ENCODE assay signal across 8 mouse cellular contexts in genomic region chrX:134601380-134602120, GRCm38 (mm10). TPM values are rescaled to one million over a fixed set of nuclear protein-coding genes. Genes with fewer than 3 reads are reported as not detected.
DNase-seq lines count a peak whose midpoint lies in the region; ATAC-seq and TF ChIP-seq lines count a peak whose summit lies in the region.

No protein-coding gene starts in this region.

- peak overlapping the region; percentile 67 for H3K9ac ChIP-seq in forebrain, embryonic 11.5 days (ENCODE audit: low read length)

- no peak for TF ChIP-seq POLR2A in olfactory bulb, adult 2 months (IDR thresholded peaks at IDR 0.05; ENCODE audit: insufficient read depth, low read depth, low read length)

- in situ Hi-C loops in Patski (cut with MboI; ENCODE audit: low pct_unique_long_range_greater_than_20kb) = no loop called here

- CTCF ChIA-PET in Patski (lab: Charles Lee) = interaction anchor here (1.7 to 2.0 kb wide), 2 partner anchors 14 to 16 kb away, joined by 8 to 9 read pairs; partner anchors contain the start of gene Rpl36a

- WGBS in forebrain, embryonic 11.5 days = 18% methylated on average over 38 of the region's 43 CpGs
- WGBS in olfactory bulb, adult 2 months = 17% methylated on average over 43 of the region's 43 CpGs

- ATAC-seq in Patski = peak; percentile 17
- ATAC-seq in forebrain, embryonic 11.5 days (replicated peaks; ENCODE audit: low FRiP score) = peak; percentile 83

- H3K9me3 ChIP-seq in forebrain, embryonic 11.5 days (ENCODE audit: control insufficient read depth, low read length) = no peaks in the 10 kb centered on the region

- TF ChIP-seq CTCF in Patski (IDR thresholded peaks at IDR 0.05) = no peak
- no peak for TF ChIP-seq CTCF in olfactory bulb, adult 2 months (IDR thresholded peaks at IDR 0.05; ENCODE audit: insufficient read depth, low read depth, low read length)

- peak overlapping the region; percentile 50 for H3K4me3 ChIP-seq in forebrain, embryonic 11.5 days (ENCODE audit: low read depth, low read length)
- H3K4me3 ChIP-seq in olfactory bulb, adult 2 months (ENCODE audit: insufficient read depth, low read depth, low read length) = peak overlapping the region; percentile 57

- H3K4me2 ChIP-seq in forebrain, embryonic 11.5 days (ENCODE audit: low read depth, low read length, severe bottlenecking) = peak overlapping the region; percentile 46

- peaks cover 7% of the 10 kb centered on the region for H3K27me3 ChIP-seq in Patski
- no peaks in the 10 kb centered on the region for H3K27me3 ChIP-seq in forebrain, embryonic 11.5 days (ENCODE audit: control insufficient read depth, insufficient read depth, low read length)

- H3K27ac ChIP-seq in forebrain, embryonic 11.5 days (ENCODE audit: low read depth, low read length) = peak overlapping the region; percentile 77
- peak overlapping the region; percentile 98 for H3K27ac ChIP-seq in olfactory bulb, adult 2 months (ENCODE audit: insufficient read depth, low read depth, low read length)

- no peaks in the 10 kb centered on the region; the same call in 1 of the 2 replicates for H3K4me1 ChIP-seq in forebrain, embryonic 11.5 days (replicated peaks; ENCODE audit: control insufficient read depth, insufficient read depth, low read length)
- 0 out of 2 replicates have a peak, but pooled peaks cover 3% of the 10 kb centered on the region for H3K4me1 ChIP-seq in olfactory bulb, adult 2 months (ENCODE audit: control insufficient read depth, insufficient read depth, low read length)

- no peaks in the 10 kb centered on the region for H3K36me3 ChIP-seq in forebrain, embryonic 11.5 days (ENCODE audit: control insufficient read depth, insufficient read depth, low read length)

- intact Hi-C loops in left cerebral cortex, postnatal 4 days (cut with DNase I) = no loop called here
- intact Hi-C loops in gastrocnemius, postnatal 36 days (cut with DNase I) = no loop called here

- POLR2A ChIA-PET in Patski (lab: Charles Lee) = no interaction called here

- DNase-seq in left cerebral cortex, postnatal 4 days = peak; percentile 65
- DNase-seq in left cerebral cortex, adult 11 months (ENCODE audit: low spot score) = no peak
- DNase-seq in Patski (ENCODE audit: low read depth, low spot score) (no peak), liver (peak; percentile 68)
- peak; percentile 75 for DNase-seq in forebrain, embryonic 11.5 days (ENCODE audit: low spot score)
- no peak for DNase-seq in cerebellum, postnatal 4 days (ENCODE audit: low spot score in 2 of 2)
- DNase-seq in gastrocnemius, postnatal 36 days = no peak

RNA-seq across cellular contexts. Expression of gene Hnrnph2, which starts 0.6 kb away (rescaled TPM):
- 100 to 1,000 TPM; 111 to 112 TPM for total RNA-seq in left cerebral cortex, postnatal 4 days (2021)
- polyA plus RNA-seq in Patski (2021) = 133 TPM
- polyA plus RNA-seq in forebrain, embryonic 11.5 days (2014; fragmentation: Nextera tagmentation; extraction: Ambion mirVana) = 183 and 185 TPM in 2 replicates
- not detected in 2 replicates for polyA plus RNA-seq in olfactory bulb, adult 2 months (2012; ENCODE audit: insufficient read depth, insufficient read length, low replicate concordance, missing spikeins)
- 10 to 100 TPM; 42.1 to 46.4 TPM for total RNA-seq in gastrocnemius, postnatal 36 days (2021)

RNA-seq across cellular contexts. Expression of gene Gla, which starts 0.6 kb away (rescaled TPM):
- 1 to 10 TPM; 5.6 to 6.7 TPM for total RNA-seq in left cerebral cortex, postnatal 4 days (2021)
- polyA plus RNA-seq in Patski (2021) = 26.9 TPM
- 3.3 and 3.9 TPM in 2 replicates for polyA plus RNA-seq in forebrain, embryonic 11.5 days (2014; fragmentation: Nextera tagmentation; extraction: Ambion mirVana)
- polyA plus RNA-seq in olfactory bulb, adult 2 months (2012; ENCODE audit: insufficient read depth, insufficient read length, low replicate concordance, missing spikeins) = not detected in 2 replicates
- 1 to 10 TPM; 1.6 TPM for total RNA-seq in gastrocnemius, postnatal 36 days (2021)

RNA-seq across cellular contexts. Expression of gene Rpl36a, which starts 16.1 kb away (rescaled TPM):
- 100 to 1,000 TPM; 215 to 223 TPM for total RNA-seq in left cerebral cortex, postnatal 4 days (2021)
- polyA plus RNA-seq in Patski (2021) = 555 TPM
- polyA plus RNA-seq in forebrain, embryonic 11.5 days (2014; fragmentation: Nextera tagmentation; extraction: Ambion mirVana) = 295 and 342 TPM in 2 replicates
- not detected in 2 replicates for polyA plus RNA-seq in olfactory bulb, adult 2 months (2012; ENCODE audit: insufficient read depth, insufficient read length, low replicate concordance, missing spikeins)
- total RNA-seq in gastrocnemius, postnatal 36 days (2021) = 100 to 1,000 TPM in 1 of 2 experiments, 10 to 100 TPM in 1; 83.8 to 131 TPM

RNA-seq across cellular contexts. Expression of gene Btk, which starts 18.2 kb away (rescaled TPM):
- total RNA-seq in left cerebral cortex, postnatal 4 days (2021) = under 1 TPM; 0.40 to 0.89 TPM
- not detected for polyA plus RNA-seq in Patski (2021)
- polyA plus RNA-seq in forebrain, embryonic 11.5 days (2014; fragmentation: Nextera tagmentation; extraction: Ambion mirVana) = 0.99 and 1.2 TPM in 2 replicates
- polyA plus RNA-seq in olfactory bulb, adult 2 months (2012; ENCODE audit: insufficient read depth, insufficient read length, low replicate concordance, missing spikeins) = not detected in 2 replicates
- total RNA-seq in gastrocnemius, postnatal 36 days (2021) = under 1 TPM; 0.15 TPM

RNA-seq across cellular contexts. Expression of gene Timm8a1, which starts 59.9 kb away (rescaled TPM):
- total RNA-seq in left cerebral cortex, postnatal 4 days (2021) = 10 to 100 TPM; 17.4 to 22.7 TPM
- 63.0 TPM for polyA plus RNA-seq in Patski (2021)
- polyA plus RNA-seq in forebrain, embryonic 11.5 days (2014; fragmentation: Nextera tagmentation; extraction: Ambion mirVana) = 72.0 and 81.3 TPM in 2 replicates
- not detected in 2 replicates for polyA plus RNA-seq in olfactory bulb, adult 2 months (2012; ENCODE audit: insufficient read depth, insufficient read length, low replicate concordance, missing spikeins)
- total RNA-seq in gastrocnemius, postnatal 36 days (2021) = 10 to 100 TPM in 1 of 2 experiments, 1 to 10 TPM in 1; 9.3 to 13.4 TPM

Comparison
In these comparisons a context has a peak if more than half of its experiments do, and no peak if none do; other contexts are left out.
1. DNase-seq: peak in left cerebral cortex, postnatal 4 days (single experiment), forebrain, embryonic 11.5 days (single experiment) and liver (single experiment); none in left cerebral cortex, adult 11 months (single experiment), Patski (single experiment), cerebellum, postnatal 4 days (0 of 2) and gastrocnemius, postnatal 36 days (0 of 2).